Mouse (Mus musculus) right cerebral cortex, postnatal 4 days (tissue): ENCODE measurements at regions not wholly inside any gene's neighbourhood (a gene's known extent, or its start where the extent isn't known, plus 50 kb on each side); places are given as distances from the start of the nearest gene placed in this dataset.
"Not testable (repeated sequence)": the region's sequence is repeated elsewhere in the genome, so short reads cannot be mapped to it uniquely, and the experiment has no call there.

ENCODE experiments used
- DNase-seq: peaks from one replicate; pipeline ENCODE4 v3.0.0-alpha.2; 2022

DNA sequence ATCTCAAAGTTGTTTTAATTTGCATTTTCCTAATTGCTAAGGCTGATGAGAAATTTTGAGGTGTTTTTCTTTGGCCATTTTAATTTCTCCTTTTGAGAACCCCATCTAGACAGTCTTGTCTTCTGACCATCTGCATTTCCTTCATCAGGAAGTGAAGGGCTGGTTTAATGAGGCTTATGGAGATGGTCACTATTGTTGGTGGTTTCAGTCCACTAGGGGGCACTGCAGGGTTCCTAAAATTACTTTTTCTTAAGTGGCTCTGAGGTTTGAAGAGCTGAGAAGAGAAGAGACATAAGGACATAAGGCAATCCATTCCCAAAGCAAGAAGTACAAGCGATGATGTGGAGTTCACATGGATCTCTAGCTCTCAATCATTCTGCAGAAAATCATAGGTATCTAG lies 805.6 kb upstream of the Olfr1507 start:
- not testable (repeated sequence) for DNase-seq

DNA sequence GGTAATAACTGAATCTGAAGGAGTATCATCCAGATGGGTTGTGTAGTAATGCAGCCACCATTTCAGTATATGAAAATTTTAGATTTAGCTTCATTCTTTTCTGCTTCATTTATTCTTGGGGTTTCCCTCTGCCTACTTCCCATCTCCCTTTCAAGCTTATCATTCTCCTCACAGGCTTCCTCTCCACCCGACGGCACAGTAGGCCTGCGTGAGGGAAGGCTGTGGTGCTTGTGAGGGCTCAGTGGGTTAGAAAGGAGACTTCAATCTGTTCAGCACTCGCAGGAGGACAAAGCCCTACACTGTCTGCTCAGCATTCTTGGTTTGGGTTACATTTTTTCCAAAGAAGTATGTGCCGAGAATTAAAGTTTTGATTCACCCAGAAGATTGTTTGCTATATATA lies 804.2 kb upstream of the Olfr1507 start:
- not testable (repeated sequence) for DNase-seq

DNA sequence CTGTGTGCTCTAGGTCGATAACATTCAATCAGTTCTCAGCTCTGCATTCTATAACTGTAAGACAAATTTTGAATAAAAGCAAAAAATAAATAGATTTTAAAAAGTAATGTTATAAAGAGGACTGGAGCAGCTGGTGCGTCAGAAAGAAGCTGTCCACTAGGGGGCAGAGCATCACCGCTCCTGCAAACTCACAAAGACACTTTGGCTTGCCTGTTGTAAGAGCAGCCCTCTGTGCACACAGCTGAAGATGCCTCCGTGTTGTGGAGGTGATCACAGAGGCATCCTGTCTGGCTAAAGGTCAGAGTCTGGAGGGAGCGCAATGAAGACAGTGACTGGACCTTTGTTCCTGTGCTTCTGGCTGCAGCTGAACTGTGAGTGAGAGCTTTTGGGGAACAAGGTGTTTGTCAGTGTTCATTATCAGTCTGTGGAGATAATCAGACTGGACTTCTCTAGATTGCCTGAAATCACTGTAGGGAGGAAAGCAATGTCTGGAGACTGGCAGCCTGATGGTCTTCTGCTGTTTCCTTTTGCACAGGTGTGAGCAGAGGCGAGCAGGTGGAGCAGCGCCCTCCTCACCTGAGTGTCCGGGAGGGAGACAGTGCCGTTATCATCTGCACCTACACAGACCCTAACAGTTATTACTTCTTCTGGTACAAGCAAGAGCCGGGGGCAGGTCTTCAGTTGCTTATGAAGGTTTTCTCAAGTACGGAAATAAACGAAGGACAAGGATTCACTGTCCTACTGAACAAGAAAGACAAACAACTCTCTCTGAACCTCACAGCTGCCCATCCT lies 788.0 kb upstream of the Olfr1507 start:
- not testable (repeated sequence) for DNase-seq

DNA sequence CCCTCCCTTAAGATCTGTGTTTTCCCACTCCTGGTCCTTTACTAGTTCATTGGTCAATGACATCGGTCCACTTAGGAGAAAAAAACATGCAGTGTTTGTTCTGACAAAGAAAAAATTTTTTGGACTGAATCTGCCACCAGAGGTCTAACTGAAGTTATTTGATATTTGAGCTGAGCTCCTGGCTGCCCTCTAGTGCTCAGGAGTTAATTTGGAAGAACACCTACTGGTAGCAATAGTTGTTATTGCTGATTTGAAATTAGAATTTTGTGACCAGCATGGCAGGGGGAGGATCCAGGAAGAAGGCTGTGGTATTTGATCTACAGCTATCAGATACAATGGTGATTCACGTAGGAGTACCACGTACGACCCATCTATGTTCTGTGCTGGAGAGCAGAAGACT lies 777.7 kb upstream of the Olfr1507 start:
- not testable (repeated sequence) for DNase-seq

DNA sequence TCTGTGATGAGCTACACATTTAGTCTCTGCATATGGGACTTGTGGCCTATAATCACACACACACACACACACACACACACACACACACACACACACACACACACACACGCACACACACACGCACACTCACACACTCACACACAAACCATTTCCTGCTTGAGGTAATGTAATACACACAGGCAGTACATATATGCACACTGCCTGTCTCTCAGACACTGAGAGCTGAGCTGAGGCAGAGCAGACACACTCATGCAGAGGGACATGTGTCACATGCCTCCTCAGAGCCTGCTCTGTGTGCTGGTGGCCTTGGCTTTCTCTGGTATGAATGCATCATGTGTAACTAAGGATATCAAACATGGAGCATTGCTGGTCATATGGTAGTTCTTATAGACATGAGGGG lies 772.1 kb upstream of the Olfr1507 start:
- not testable (repeated sequence) for DNase-seq

DNA sequence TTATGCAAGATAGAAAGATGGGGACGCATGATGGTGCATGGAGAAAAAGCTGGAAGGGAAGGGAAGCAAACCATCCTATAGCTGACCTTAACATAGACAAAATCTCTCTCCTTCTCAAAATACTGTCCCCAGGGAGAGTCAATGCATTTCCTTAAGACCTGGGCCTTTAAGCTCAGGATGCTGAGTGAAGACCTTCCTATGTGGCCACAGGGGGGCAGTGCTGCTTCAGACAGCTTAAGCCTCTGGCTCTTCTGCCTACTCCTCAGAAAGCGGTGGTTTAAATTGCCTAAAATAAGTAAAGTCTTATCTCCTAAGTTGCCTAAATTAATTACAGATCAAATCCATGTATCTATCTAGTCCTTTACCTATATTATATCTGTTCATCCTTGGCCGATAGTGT lies 760.4 kb upstream of the Olfr1507 start:
- DNase-seq: not testable (repeated sequence)

DNA sequence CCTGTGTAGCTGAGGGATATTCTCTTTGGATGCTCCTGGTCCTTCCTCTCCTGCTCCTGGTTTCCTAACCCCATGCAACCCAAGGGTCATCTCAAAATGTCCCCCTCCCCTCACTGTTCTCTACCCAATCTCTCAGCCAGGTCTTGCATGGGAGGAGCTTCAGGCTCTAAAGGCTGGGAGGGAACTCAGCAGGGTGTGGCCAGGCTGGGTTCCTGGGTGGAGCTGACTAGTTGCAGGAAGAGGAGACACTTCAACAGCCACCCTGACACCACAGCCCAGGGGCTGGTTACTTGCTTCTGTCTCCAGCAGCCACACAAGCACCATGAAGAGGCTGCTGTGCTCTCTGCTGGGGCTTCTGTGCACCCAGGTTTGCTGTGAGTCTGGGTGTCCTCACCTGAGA lies 757.9 kb upstream of the Olfr1507 start:
- not testable (repeated sequence) for DNase-seq

DNA sequence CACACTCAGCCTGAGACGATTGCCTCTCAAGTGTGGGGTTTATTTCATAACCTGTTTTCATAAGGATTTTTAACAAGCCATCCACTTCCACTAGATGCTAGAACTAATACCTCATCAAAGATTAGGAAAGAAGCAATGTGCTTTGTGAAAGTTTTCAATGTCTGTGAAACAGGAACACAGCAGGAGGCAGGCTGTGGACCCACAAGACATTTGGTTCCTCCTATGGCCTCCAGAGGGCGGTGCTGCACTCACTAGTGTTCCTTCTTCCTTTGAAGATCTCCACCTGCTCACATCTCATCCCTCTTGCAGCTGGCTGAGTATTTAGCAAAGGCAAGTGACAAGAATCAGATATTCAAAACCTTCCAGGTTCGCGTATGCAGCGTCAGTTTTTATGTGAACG lies 735.6 kb upstream of the Olfr1507 start:
- DNase-seq: not testable (repeated sequence)

DNA sequence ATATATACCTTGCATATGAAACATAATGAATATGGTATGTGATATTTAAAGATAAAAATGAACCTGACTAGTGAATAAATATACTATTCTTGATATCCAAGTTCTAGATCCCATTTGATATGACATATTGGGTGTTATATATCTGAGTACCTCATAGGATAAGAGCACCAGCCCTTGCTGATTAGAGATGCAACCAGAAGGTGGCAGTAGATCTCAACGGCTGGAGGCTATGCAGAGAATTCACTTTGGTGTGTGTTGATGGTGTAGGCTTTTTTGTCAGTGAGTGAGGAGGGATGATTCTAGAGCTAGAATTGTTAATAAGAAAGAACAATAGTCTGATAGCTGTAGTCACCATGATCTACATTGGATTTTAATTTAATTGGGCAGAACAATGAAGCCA lies 729.2 kb upstream of the Olfr1507 start:
- not testable (repeated sequence) for DNase-seq

DNA sequence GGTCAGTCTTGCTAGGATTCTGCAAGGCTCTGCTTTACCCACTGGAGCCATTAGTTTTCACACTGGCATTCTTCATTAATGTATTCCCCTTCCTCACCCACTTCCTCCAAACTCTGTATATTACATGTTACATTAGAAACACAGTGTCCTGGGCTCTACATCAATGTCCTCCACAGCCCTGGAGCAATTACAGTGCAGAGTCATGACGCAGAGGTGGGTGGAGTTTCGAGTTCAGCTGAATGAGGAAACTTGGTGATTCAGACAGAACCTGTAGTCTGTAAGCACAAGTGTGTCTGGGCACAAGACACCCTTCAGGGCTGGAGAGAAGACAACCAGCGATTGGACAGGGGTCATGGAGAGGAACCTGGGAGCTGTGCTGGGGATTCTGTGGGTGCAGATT lies 715.0 kb upstream of the Olfr1507 start:
- DNase-seq: not testable (repeated sequence)

DNA sequence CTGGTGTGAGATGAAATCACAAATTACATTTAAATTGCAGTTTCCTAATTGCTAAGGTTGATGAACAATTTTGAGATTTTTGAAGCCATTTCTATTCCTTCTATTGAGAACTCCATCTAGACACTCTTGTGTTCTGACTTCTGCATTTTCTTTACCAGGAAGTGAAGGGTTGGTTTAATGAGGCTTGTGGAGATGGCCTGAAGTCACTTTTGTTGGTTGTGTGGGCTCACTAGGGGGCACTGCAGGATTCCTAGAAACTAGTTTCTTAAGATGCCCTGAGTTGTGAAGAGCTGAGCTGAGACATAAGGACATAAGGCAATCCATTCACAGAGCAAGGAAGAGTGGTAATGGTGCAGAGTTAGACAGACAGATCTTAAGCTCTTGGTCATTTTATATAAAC lies 713.7 kb upstream of the Olfr1507 start:
- DNase-seq: not testable (repeated sequence)

DNA sequence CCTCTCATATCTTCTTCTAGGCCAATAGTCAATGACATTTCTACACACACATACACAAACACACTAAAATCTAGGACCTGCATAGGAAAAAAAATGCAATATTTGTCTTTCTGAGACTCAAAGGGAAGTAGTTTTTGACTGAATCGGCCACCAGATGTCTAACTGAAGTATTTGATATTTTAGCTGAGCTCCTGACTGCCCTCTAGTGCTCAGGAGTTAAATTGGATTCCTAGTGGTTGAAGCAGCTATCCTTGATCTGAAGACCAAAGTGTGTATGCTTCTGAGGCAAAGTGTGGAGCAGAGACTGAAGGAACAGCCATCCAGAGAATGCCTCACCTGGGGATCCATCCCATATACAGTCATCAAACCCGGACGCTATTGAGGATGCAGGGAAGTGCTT lies 695.4 kb upstream of the Olfr1507 start:
- DNase-seq: not testable (repeated sequence)

DNA sequence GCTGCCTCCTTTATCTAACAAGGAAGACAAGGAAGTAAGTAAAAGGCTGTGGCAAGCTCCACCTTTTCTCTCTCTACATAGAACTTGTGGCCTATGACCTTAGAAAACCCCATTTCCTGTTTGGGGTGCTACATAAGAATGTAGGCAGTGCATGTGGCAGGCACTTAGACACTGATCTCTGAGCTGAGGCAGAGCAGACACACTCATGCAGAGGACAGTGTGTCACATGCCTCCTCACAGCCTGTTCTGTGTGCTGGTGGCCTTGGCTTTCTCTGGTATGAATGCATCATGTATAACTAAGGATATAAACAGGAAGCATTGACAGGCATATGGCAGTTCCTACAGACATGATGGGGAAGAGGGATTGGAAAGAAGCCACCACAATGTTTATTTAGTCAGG lies 678.5 kb upstream of the Olfr1507 start:
- not testable (repeated sequence) for DNase-seq

DNA sequence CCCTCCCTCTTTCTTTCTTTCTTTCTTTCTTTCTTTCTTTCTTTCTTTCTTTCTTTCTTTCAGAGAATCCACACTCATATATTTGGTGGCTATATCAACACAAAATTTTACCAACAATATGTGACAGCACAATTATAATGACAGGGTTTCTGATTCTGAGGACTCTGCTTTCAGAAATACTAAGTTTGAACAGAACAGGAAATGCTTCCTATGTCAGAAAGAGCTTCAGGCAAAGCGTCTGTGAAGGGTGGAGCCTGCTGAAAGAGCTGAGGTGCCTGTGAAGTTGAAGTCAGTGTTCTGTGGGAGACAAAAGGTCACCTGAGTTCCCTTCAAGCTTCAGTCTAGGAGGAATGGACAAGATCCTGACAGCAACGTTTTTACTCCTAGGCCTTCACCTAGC lies 670.8 kb upstream of the Olfr1507 start:
- not testable (repeated sequence) for DNase-seq

DNA sequence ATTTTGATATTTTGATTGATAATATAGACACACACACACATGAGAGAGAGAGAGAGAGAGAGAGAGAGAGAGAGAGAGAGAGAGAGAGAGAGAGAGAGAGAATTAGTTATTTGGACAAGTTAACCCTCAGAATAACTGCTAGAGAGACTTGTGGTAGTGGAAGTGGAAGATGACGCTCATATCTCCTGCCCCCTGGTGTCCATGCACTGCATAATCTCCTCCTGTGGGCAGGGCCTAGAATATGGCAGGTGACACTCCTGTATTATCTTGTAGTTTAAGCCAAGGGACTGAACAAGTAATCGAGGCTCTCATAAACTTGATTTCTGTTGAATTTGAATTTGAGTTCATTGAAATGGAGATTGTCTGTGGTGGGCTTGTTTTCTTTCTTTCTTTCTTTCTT lies 663.5 kb upstream of the Olfr1507 start:
- DNase-seq: not testable (repeated sequence)

DNA sequence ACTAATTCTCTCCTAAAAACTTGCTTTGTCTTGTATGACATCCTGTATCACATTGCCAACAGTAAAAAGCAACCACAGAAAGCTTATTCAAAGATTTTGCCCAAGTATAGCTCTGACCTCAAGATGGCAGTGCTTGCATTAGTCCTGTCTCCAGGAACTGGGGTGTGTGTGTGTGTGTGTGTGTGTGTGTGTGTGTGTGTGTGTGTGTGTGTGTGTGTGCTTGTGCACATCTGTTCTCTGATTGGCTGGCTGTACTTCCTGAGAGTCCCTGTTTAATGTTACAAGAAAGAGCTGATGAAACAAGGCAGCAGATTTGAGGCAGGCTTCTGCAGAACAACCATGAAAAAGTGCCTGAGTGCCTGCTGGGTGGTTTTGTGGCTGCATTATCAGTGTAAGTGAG lies 639.2 kb upstream of the Olfr1507 start:
- not testable (repeated sequence) for DNase-seq

DNA sequence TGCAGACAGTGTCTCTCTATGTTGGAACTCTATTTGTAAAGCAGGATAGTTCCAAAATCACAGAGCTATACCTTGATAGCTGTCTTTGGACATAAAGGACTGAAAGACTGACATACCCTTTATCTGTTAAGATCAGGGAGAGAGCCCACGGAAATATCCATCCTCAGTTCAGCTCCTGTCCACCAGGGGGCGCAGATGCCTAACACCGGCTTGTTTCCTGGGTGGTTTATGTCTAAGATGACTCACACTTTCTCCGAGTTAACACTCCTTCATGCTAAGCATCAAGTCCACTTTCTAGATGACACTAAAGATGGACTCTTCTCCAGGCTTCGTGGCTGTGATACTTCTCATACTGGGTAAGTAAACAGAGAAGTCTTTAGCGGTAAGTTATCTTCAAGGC lies 636.8 kb upstream of the Olfr1507 start:
- peak; percentile 17 for DNase-seq

DNA sequence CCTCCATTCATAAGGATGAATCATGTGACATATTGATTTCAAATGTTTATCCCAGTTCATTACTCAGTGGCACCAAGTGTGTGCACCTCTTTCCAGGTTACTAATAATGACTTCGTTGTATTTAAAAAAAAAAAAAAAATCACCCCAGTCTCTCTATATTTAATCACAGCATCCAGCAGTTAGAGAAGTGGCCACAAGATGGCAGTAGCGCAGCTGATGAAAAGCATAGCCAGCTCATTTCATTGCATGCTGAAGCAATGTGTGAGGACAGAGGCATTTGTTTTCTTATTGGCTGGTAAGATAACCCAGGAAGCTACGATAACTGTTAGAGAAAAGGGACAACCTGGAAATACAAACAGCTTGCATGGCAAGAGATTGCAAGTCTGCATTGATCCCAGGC lies 626.2 kb upstream of the Olfr1507 start:
- DNase-seq: peak; percentile 54

DNA sequence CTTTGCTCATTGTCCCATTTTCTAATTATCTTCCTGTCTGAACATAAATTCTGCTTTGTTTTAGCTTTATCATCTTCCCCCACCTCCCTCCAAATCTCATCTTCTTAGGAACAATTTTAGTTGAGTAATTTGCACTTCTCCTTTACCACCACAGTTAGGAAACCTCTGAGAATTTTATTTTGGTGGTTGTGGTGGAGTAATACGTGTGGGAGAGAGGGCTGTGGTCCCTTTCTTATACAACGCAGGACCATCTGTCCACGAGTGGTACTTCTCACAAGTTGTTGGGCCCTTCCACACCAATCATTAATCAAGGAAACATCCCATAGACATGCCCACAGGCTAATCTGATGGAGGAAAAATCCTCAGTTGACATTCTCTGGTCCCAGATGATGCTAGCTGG lies 614.2 kb upstream of the Olfr1507 start:
- not testable (repeated sequence) for DNase-seq

DNA sequence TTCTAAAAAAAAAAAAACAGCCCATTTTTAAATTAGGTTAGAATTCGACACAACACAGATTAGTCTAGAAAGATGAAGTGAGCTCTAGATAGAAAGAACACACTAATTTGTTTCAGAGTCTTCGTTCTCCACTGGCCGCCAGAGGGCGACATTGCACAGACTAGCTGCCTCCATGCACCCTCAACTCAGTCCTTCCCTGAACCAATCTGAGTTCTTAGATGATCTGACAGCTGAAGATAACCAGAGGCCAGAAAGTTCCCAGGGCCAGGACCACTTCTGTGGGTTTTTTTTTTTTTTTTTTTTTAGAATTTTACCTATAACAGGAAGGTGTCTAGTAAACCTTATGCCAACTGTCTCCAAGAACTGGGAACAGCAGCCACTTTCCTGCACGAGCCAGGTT lies 605.8 kb upstream of the Olfr1507 start:
- DNase-seq: not testable (repeated sequence)

DNA sequence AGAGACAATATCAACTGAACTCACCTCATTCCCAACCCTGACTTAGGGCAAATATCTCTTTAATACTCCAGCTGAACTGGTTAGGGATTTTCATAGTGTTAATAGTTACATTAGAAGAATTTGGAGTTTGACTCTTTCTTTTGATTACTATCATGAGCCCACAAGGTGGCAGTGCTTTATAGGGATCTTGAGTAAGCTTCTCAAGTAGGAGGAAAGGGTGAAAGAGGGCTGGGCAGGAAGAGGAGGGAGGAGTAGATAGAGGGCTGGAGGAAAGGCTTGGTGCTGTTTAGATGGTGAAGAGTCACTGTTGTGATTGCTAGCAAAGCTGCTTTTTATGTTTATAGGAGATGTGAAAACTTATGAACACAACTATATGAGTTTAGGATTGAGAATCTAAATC lies 595.4 kb upstream of the Olfr1507 start:
- not testable (repeated sequence) for DNase-seq

DNA sequence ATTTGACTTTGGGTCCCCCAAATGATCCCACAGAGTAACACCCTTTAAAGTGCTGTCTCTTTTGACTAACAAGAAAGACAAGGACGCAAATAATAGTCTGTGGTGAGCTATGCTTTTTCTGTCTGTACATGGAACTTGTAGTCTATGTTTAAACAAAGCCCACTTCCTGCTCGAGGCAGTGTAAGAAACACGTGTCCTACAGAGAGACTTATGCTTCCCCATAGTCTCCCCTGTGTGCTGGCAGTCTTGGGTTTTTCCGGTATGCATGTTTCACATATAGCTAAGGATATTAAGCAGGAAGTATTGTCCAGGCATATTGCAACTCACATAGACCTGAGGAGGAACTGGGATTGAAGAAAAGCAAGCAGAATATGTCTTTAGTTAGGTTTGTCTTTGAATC lies 586.3 kb upstream of the Olfr1507 start:
- not testable (repeated sequence) for DNase-seq

DNA sequence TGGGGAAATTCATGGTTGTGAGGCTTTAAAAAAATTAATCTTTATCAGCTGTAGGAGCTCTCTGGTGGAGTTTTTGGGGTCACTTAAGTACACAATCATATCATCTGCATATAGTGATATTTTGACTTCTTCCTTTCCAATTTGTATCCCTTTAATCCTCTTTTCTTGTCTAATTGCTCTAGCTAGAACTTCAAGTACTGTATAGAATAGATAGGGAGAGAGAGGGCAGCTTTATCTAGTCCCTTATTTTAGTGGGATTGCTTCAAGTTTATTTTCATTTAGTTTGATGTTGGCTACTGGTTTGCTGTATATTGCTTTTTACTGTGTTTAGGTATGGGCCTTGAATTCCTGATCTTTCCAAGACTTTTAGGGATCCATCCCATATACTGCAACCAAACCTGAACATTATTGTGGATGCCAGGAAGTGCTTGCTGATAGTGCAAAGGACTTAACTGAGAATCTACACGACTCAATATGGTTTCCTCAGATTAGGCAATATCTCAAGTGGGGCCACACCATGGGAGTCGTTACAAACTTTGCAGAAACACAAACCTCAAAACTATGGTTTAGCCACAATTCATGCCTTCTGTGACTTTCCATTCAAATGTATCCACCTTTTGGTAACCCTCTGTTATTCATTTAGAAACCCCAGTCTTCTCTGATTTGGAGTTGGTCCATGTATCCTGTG lies 585.6 kb upstream of the Olfr1507 start:
- not testable (repeated sequence) for DNase-seq

DNA sequence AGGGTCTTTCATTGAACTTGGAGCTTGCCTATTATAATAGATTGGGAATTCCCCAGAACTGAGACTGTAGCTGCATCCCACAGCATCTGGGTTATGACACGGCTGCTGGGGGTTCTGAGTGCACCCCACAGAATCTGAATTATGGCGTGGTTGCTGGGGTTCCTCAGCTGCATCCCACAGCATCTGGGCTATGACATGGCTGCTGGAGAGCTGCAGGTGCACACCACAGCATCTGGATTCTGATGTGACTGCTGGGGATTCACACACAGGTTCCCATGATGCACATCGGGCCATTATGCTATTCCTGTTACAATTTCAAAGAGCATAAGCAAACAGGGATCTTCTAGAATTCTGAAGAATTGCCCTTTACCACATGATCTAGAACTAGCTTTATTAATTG lies 585.0 kb upstream of the Olfr1507 start:
- DNase-seq: not testable (repeated sequence)
